Mouse (Mus musculus) gastrocnemius, adult 2 months (tissue): ENCODE data around the gene Lrriq1. TPM values are rescaled to one million over a fixed set of nuclear protein-coding genes. Genes with fewer than 3 reads are reported as not detected.

Experiments used
- DNase-seq: peaks from one replicate; pipeline ENCODE4 v3.0.0; 2022
- H3K27ac ChIP-seq: fragments of 200-600 bp; 2 replicates; pipeline ENCODE4 v1.8.1; 2022; ENCODE audit warnings: mild to moderate bottlenecking
- H3K4me3 ChIP-seq: fragments of 200-600 bp; 2 replicates; pipeline ENCODE4 v1.8.1; 2022; ENCODE audit warnings: mild to moderate bottlenecking, moderate library complexity
- CTCF ChIP-seq: fragments of 200-600 bp; IDR thresholded peaks from 2 replicates; pipeline ENCODE4 v1.8.1; 2022; ENCODE audit warnings: antibody characterized with exemption, mild to moderate bottlenecking, moderate library complexity
- intact Hi-C: fragments of 180-260 bp; cut with DNase I; formaldehyde crosslinking; loops from one replicate; pipeline ENCODE4 v1.15.1; 2025
- total RNA-seq, 2 experiments: library from RNA; stranded (reverse); gene quantifications; 2 replicates each; pipeline ENCODE4 v1.2.3; 2021

Lrriq1 gene
- total RNA-seq, 2 experiments from 2014 or later: not detected

GRCm38 (mm10) chr10:103086101-103086500 lies 150.0 kb downstream of the Lrriq1 start:
- TF ChIP-seq CTCF: no peak
- H3K4me3 ChIP-seq: no peak overlapping the region
- intact Hi-C loops: no loop called here
- H3K27ac ChIP-seq: no peak overlapping the region
- DNase-seq: no peak

GRCm38 (mm10) chr10:103049593-103049992 lies 186.5 kb downstream of the Lrriq1 start:
- Histone ChIP-seq H3K27ac (no peak overlapping the region), H3K4me3 (no peak overlapping the region)
- intact Hi-C loops: no loop called here
- no peak for DNase-seq
- no peak for TF ChIP-seq CTCF

GRCm38 (mm10) chr10:103046623-103047022 lies 189.5 kb downstream of the Lrriq1 start:
- intact Hi-C loops: no loop called here
- Histone ChIP-seq H3K4me3 (no peak overlapping the region), H3K27ac (no peak overlapping the region)
- no peak for DNase-seq
- no peak for TF ChIP-seq CTCF

- Histone ChIP-seq H3K27ac (no peak overlapping the region), H3K4me3 (no peak overlapping the region)
- no peak for TF ChIP-seq CTCF
- DNase-seq: no peak
- intact Hi-C loops: no loop called here
Measured at GRCm38 (mm10) chr10:103045019-103045418, 191.1 kb downstream of the Lrriq1 start.

- intact Hi-C loops: no loop called here
- TF ChIP-seq CTCF: no peak
- Histone ChIP-seq H3K27ac (no peak overlapping the region), H3K4me3 (no peak overlapping the region)
- no peak for DNase-seq
Measured at GRCm38 (mm10) chr10:103035002-103035640, 201.0 kb downstream of the Lrriq1 start.

GRCm38 (mm10) chr10:103030931-103031330 lies 205.2 kb downstream of the Lrriq1 start:
- TF ChIP-seq CTCF: no peak

GRCm38 (mm10) chr10:103029730-103030490 lies 206.2 kb downstream of the Lrriq1 start, which contains the start of gene Alx1:
Alx1 (minus strand) TSS chr10:103030215.
- no peak within 1 kb of the TSS for H3K4me3 ChIP-seq

More at GRCm38 (mm10) chr10:103030931-103031330, 205.2 kb downstream of the Lrriq1 start:
- intact Hi-C loops: no loop called here
- DNase-seq: no peak
- no peak overlapping the region for H3K4me3 ChIP-seq
- no peak overlapping the region for H3K27ac ChIP-seq

GRCm38 (mm10) chr10:103029132-103029729 lies 206.9 kb downstream of the Lrriq1 start:
- Histone ChIP-seq H3K4me3 (no peak overlapping the region), H3K27ac (no peak overlapping the region)
- no peak for DNase-seq
- intact Hi-C loops: no loop called here
- TF ChIP-seq CTCF: no peak

More at GRCm38 (mm10) chr10:103029730-103030490, 206.2 kb downstream of the Lrriq1 start, which contains the start of gene Alx1:
- intact Hi-C loops: no loop called here
- no peak within 1 kb of the TSS for H3K27ac ChIP-seq
- TF ChIP-seq CTCF: no peak
- DNase-seq: no peak

- intact Hi-C loops: no loop called here
- H3K4me3 ChIP-seq: peak overlapping the region; percentile 52
- no peak for TF ChIP-seq CTCF
- no peak overlapping the region for H3K27ac ChIP-seq
- no peak for DNase-seq
Measured at GRCm38 (mm10) chr10:103028253-103029131, 207.6 kb downstream of the Lrriq1 start.

- intact Hi-C loops: no loop called here
- no peak for DNase-seq
Measured at GRCm38 (mm10) chr10:103027931-103028252, 208.2 kb downstream of the Lrriq1 start.

GRCm38 (mm10) chr10:103027226-103027930 lies 208.7 kb downstream of the Lrriq1 start:
- no peak overlapping the region for H3K27ac ChIP-seq
- no peak overlapping the region; the same call in 1 of the 2 replicates for H3K4me3 ChIP-seq
- intact Hi-C loops: no loop called here
- TF ChIP-seq CTCF: no peak
- DNase-seq: no peak

More at GRCm38 (mm10) chr10:103027931-103028252, 208.2 kb downstream of the Lrriq1 start:
- no peak for TF ChIP-seq CTCF
- peak overlapping the region; percentile 52 for H3K4me3 ChIP-seq
- H3K27ac ChIP-seq: no peak overlapping the region
